Mouse (Mus musculus) embryonic facial prominence, embryonic 14.5 days (tissue): ENCODE measurements around the gene Cnn1. TPM values are rescaled to one million over a fixed set of nuclear protein-coding genes. Genes with fewer than 3 reads are reported as not detected.
A peak's percentile ranks its signal among the peaks of the same experiment; 100 is the strongest.
"Not testable (repeated sequence)": the region's sequence is repeated elsewhere in the genome, so short reads cannot be mapped to it uniquely, and the experiment has no call there.

Experiments used
- ATAC-seq: fragments of 200-750 bp; cut with Nextera tagmentation; 2 replicates; pipeline ENCODE4 v1.8.0; 2017; ENCODE audit warnings: low read depth, moderate number of reproducible peaks, moderate TSS enrichment
- DNase-seq: peaks from one replicate; pipeline ENCODE4 v3.0.0-alpha.2; 2015; ENCODE audit warnings: low spot score
- H3K27ac ChIP-seq: fragments of 300-500 bp; sonication (generic); replicated peaks from 2 replicates; pipeline ENCODE4 v1.5.1; 2014; ENCODE audit warnings: low read depth, mild to moderate bottlenecking, low read length, moderate library complexity
- H3K27me3 ChIP-seq: fragments of 300-500 bp; sonication (generic); replicated peaks from 2 replicates; pipeline ENCODE4 v1.6.1; 2014; ENCODE audit warnings: low read length; ENCODE audit not compliant: control insufficient read depth, insufficient read depth
- H3K36me3 ChIP-seq: fragments of 300-500 bp; sonication (generic); 2 replicates; pipeline ENCODE4 v1.6.1; 2014; ENCODE audit warnings: low read length, mixed read lengths; ENCODE audit not compliant: control insufficient read depth, insufficient read depth
- H3K4me1 ChIP-seq: fragments of 300-500 bp; sonication (generic); 2 replicates; pipeline ENCODE4 v1.6.1; 2014; ENCODE audit warnings: antibody characterized with exemption, low read length; ENCODE audit not compliant: control insufficient read depth, insufficient read depth
- H3K4me2 ChIP-seq: fragments of 300-500 bp; sonication (generic); 2 replicates; pipeline ENCODE4 v1.6.1; 2014; ENCODE audit warnings: low read depth, mild to moderate bottlenecking, low read length, moderate library complexity, mixed read lengths
- H3K4me3 ChIP-seq: fragments of 300-500 bp; sonication (generic); 2 replicates; pipeline ENCODE4 v1.5.1; 2014; ENCODE audit warnings: low read depth, mild to moderate bottlenecking, low read length
- H3K9ac ChIP-seq: fragments of 300-500 bp; sonication (generic); 2 replicates; pipeline ENCODE4 v1.6.1; 2014; ENCODE audit warnings: low read depth, mild to moderate bottlenecking, low read length, moderate library complexity, mixed read lengths
- H3K9me3 ChIP-seq: fragments of 300-500 bp; sonication (generic); 2 replicates; pipeline ENCODE4 v1.6.1; 2016; ENCODE audit warnings: low read length; ENCODE audit not compliant: control insufficient read depth
- WGBS: fragments of 180-500 bp; shearing (Covaris S2); extraction: QIAGEN DNeasy Blood & Tissue Kit; methylation state at CpG from one replicate; pipeline ENCODE4 v1.1.7; 2014; 5-methylcytosine and 5-hydroxymethylcytosine counted together
- polyA plus RNA-seq: library from polyadenylated mRNA; unstranded; fragments of >200 nt; fragmentation: Nextera tagmentation; extraction: Ambion mirVana; gene quantifications from 2 replicates; pipeline ENCODE4 v1.2.1, GENCODE M21; 2014

The Cnn1 gene
- polyA plus RNA-seq, 1 experiment from 2014 or later, result 7.1 TPM

GRCm38 (mm10) chr9:22066433-22066832 is 32.6 kb upstream of the Cnn1 start:
- H3K4me1 ChIP-seq, result no peaks in the 10 kb centered on the region; the same call in 1 of the 2 replicates
- WGBS, result 83% methylated on average over 3 of the region's 3 CpGs
- DNase-seq, result no peak
- no peaks in the 10 kb centered on the region for H3K27me3 ChIP-seq
- no peak overlapping the region for H3K4me3 ChIP-seq
- H3K9me3 ChIP-seq, result no peaks in the 10 kb centered on the region
- no peak overlapping the region for H3K27ac ChIP-seq
- no peak overlapping the region for H3K4me2 ChIP-seq
- ATAC-seq, result no peak
- peaks cover 52% of the 10 kb centered on the region for H3K36me3 ChIP-seq
- no peak overlapping the region for H3K9ac ChIP-seq

GRCm38 (mm10) chr9:22067195-22067594 is 31.8 kb upstream of the Cnn1 start:
- H3K4me1 ChIP-seq, result peaks cover 3% of the 10 kb centered on the region; the same call in 1 of the 2 replicates
- H3K36me3 ChIP-seq, result peaks cover 54% of the 10 kb centered on the region
- no peak overlapping the region for H3K4me2 ChIP-seq
- no peaks in the 10 kb centered on the region for H3K27me3 ChIP-seq
- DNase-seq, result no peak
- 72% methylated on average over 5 of the region's 5 CpGs for WGBS
- no peak overlapping the region for H3K4me3 ChIP-seq
- no peaks in the 10 kb centered on the region for H3K9me3 ChIP-seq
- no peak overlapping the region for H3K9ac ChIP-seq
- no peak overlapping the region for H3K27ac ChIP-seq
- no peak for ATAC-seq

GRCm38 (mm10) chr9:22069881-22070553 is 29.0 kb upstream of the Cnn1 start:
- Histone ChIP-seq H3K4me1 (peaks cover 3% of the 10 kb centered on the region; the same call in 1 of the 2 replicates), H3K4me2 (peak overlapping the region; percentile 59), H3K27ac (0 out of 2 replicates have a peak overlapping the region, but pooled peaks have one; percentile 17), H3K4me3 (peak overlapping the region; percentile 67), H3K36me3 (peaks cover 38% of the 10 kb centered on the region), H3K9me3 (no peaks in the 10 kb centered on the region), H3K9ac (peak overlapping the region; percentile 87), H3K27me3 (no peaks in the 10 kb centered on the region)
- WGBS, result 57% methylated on average over 4 of the region's 4 CpGs
- ATAC-seq (no peak), DNase-seq (no peak)

GRCm38 (mm10) chr9:22070791-22071573 is 28.0 kb upstream of the Cnn1 start, which contains the start of the genes Gm49318 and Zfp653:
Gene Gm49318 (minus strand): TSS chr9:22071259.
Gene Zfp653 (minus strand): TSS chr9:22071376.
- Histone ChIP-seq H3K9ac (peak within 1 kb of the TSS; percentile 87), H3K4me3 (peak within 1 kb of the TSS; percentile 67), H3K4me1 (peaks cover 3% of the 10 kb centered on the region; the same call in 1 of the 2 replicates), H3K27ac (peak within 1 kb of the TSS; percentile 97), H3K9me3 (no peaks in the 10 kb centered on the region), H3K4me2 (peak within 1 kb of the TSS; percentile 59), H3K36me3 (peaks cover 31% of the 10 kb centered on the region; the same call in 1 of the 2 replicates), H3K27me3 (no peaks in the 10 kb centered on the region)
- peak; percentile 98 for ATAC-seq
- peak; percentile 98 for DNase-seq
- WGBS, result under 1% methylated on average over 50 of the region's 87 CpGs

- H3K27me3 ChIP-seq, result no peaks in the 10 kb centered on the region
- 92% methylated on average over 4 of the region's 4 CpGs for WGBS
- ATAC-seq (no peak), DNase-seq (no peak)
- H3K4me1 ChIP-seq, result peaks cover 3% of the 10 kb centered on the region; the same call in 1 of the 2 replicates
- no peak overlapping the region for H3K4me2 ChIP-seq
- no peak overlapping the region for H3K27ac ChIP-seq
- peaks cover 23% of the 10 kb centered on the region; the same call in 1 of the 2 replicates for H3K36me3 ChIP-seq
- no peaks in the 10 kb centered on the region for H3K9me3 ChIP-seq
- no peak overlapping the region for H3K4me3 ChIP-seq
- no peak overlapping the region for H3K9ac ChIP-seq
These were observed 26.7 kb upstream of the Cnn1 start for GRCm38 (mm10) chr9:22072276-22072675.

GRCm38 (mm10) chr9:22075778-22076177 is 23.2 kb upstream of the Cnn1 start:
- not testable (repeated sequence) for ATAC-seq, H3K4me1 ChIP-seq, H3K27me3 ChIP-seq, H3K4me2 ChIP-seq, H3K4me3 ChIP-seq, H3K9me3 ChIP-seq, H3K27ac ChIP-seq, H3K9ac ChIP-seq, DNase-seq
- 65% methylated on average over 5 of the region's 5 CpGs for WGBS
- H3K36me3 ChIP-seq, result peaks cover 22% of the 10 kb centered on the region; the same call in 1 of the 2 replicates

- H3K27me3 ChIP-seq, result no peaks in the 10 kb centered on the region
- H3K4me1 ChIP-seq, result peaks cover 3% of the 10 kb centered on the region; the same call in 1 of the 2 replicates
- DNase-seq (no peak), ATAC-seq (no peak)
- no peaks in the 10 kb centered on the region for H3K9me3 ChIP-seq
- H3K27ac ChIP-seq, result no peak overlapping the region
- no peak overlapping the region for H3K4me3 ChIP-seq
- H3K36me3 ChIP-seq, result peaks cover 22% of the 10 kb centered on the region; the same call in 1 of the 2 replicates
- 90% methylated on average over 22 of the region's 23 CpGs for WGBS
- H3K9ac ChIP-seq, result no peak overlapping the region
- H3K4me2 ChIP-seq, result no peak overlapping the region
These were observed 22.8 kb upstream of the Cnn1 start for GRCm38 (mm10) chr9:22076223-22076622.

GRCm38 (mm10) chr9:22084667-22085021 is 14.4 kb upstream of the Cnn1 start:
- H3K27ac ChIP-seq, result peak overlapping the region; percentile 64; the same call in 1 of the 2 replicates
- no peaks in the 10 kb centered on the region for H3K27me3 ChIP-seq
- H3K4me3 ChIP-seq, result peak overlapping the region; percentile 86
- peak overlapping the region; percentile 79 for H3K9ac ChIP-seq
- peak overlapping the region; percentile 79 for H3K4me2 ChIP-seq
- H3K9me3 ChIP-seq, result no peaks in the 10 kb centered on the region
- DNase-seq (no peak), ATAC-seq (no peak)
- peaks cover 12% of the 10 kb centered on the region; the same call in 1 of the 2 replicates for H3K36me3 ChIP-seq
- peaks cover 6% of the 10 kb centered on the region; the same call in 1 of the 2 replicates for H3K4me1 ChIP-seq
- WGBS, result 27% methylated on average over 4 of the region's 4 CpGs
